Mouse (Mus musculus) ES-CJ7 (cell line): ENCODE measurements around the gene Itprip.

Source experiments
- DNase-seq: peaks from one replicate; pipeline ENCODE4 v3.0.0; 2011; ENCODE audit warnings: low read depth, low spot score

The Itprip gene

DNA sequence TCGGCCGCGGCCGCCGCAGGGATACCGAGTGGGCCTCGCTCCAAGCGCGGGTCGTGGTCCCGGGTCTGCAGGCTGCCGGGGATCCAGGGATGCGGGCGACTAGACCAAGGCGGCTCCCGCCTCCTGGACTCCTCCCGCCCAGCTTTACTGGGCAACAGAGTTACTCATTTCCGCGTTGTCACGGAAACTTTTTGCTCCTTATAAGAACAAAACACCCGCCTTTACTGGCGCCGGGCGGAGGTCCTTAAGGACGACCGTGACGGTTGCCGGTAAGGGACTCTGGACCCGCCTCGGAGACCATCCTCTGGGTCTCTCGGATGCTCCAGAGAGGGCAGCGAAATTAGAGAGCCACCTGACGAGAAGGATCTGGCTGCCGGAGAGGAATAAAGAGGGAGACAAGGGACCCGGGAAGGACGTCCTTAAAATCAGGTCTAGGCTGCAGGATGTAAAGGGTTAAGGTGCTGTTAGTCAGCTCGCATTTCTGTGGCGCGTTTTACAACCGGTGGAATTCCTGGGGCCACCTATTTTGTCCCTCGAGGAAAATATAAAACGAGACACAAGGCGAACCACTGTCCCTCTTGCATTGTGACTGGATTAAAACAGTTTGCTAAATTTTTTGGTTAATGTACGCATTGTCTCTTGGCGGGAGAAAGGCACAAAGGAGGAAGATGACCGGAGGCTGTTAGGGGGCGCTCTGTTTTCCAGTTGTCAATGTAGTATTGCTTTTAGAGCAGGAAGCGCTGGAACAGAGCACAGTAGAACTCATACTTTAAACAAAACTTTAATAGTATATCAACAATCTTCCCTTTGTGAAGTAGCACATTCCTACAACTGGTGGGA, at the start of gene Itprip, which contains the start of gene Cfap43:
Itprip (minus strand) TSS at position 174 of the 840 bp plus-strand sequence.
Cfap43 (minus strand) TSS at position 162 of the 840 bp plus-strand sequence.
- DNase-seq = peak; percentile 59

DNA sequence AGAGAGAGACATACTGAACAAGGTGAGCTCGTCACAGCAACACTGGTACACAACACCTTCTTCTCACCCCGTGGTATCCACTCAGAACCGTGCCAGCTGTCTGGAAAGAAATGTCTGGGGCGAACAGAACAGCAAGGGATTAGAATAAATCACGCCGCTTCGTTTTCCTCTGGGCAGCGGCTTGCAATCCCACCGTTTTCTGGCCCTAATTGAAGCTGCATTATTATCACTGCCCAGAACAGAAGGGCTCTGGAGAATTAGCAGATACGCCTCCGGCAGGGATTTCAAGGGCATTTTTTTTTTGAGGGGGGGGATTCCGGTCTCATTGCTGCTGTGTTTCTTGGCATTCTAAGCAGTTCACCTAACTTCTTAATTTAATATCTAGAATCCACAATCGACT, 39.1 kb upstream of the Itprip start:
- DNase-seq = no peak

GRCm38 (mm10) chr19:47953169-47953568, 34.1 kb upstream of the Itprip start:
- no peak for DNase-seq

DNA sequence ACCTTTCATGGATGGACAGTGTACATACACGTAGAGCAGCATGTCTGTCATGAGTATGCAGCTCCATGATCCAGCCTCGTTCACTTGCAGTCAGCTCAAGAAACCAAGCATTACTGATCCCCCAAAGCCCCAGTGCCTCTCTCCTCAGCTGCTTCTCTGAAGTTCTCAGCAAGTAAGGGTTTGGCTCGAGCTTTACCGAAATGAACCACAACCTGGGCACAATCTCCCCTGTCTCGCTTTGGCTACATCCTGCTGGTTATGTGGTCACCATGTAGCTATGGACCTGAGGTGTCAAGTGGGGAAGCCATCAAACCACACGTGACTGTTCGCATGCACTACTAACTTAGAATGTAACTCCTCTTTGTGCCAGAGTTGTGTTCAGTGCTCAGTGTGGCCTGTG, 31.8 kb upstream of the Itprip start:
- no peak for DNase-seq

GRCm38 (mm10) chr19:47946821-47947465, 27.8 kb upstream of the Itprip start:
- DNase-seq = no peak

DNA sequence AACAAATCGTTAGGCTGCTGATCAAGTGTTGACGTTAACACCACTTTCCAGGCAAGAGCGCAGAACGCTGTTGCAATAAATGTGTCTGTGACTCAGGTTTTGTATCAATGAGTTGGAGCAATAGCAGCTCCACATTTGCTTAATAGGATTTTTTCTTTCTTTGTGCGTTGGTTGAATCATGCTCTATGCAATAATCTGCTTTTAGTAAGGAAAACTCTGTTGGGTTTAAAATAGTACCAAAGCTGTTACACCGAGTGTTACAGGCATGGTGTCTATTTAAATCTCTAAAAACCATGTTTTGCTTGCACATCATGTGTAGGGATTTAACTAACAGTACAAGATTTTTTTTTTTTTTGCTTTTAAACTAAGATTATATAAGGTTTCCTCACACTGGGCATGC, 20.3 kb upstream of the Itprip start:
- DNase-seq = no peak

DNA sequence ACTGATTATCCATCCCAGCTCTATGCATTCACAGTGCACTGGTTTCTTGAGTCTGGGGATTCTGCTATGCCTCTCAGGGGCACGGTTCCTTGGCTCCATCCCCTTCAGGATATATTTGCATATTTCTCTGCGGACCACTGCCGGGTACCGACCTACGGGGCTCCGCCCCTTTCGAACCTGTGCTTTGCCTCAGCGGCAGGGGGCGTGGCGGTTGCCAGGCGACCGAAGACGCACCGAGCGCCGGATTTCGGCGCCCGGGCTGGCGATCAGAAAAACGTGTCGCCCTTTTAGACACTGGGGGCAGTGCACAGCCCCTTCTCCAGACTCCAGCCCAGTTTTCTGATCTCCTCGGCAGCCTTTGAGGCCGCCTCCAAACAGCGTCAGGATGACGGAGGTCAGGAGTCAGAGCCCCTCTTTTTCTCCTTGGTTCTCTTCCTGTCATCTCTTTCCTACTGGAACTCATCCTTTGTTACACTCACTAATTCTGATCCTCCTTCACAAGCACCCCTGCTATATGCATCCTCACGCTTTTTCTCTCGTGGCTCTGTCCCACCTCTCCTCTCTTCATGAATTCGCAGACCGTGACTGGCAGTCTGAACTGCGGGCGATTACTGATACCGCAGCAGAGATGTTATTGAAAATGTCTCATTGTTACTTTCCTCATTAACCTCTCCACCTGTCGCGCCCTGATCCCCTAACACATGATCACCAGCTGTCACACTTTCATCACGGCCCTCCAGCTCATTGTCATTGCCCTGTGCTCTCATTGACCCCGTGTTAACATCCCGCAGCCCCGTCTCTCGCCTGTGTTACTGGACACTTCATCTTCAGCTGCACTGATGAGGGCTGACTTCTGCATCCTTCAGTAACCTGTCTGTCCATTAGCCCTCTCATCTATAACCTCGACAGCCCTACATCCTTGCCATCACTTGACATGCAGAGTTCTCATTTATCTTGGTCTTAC, 18.6 kb upstream of the Itprip start, which contains the start of gene Cfap58:
Cfap58 (plus strand) TSS at position 233 of the 964 bp plus-strand sequence.
- DNase-seq = peak; percentile 86

- DNase-seq = no peak
Observed at GRCm38 (mm10) chr19:47936938-47937337, 17.8 kb upstream of the Itprip start.

- DNase-seq = no peak
Observed at GRCm38 (mm10) chr19:47936490-47936889, 17.4 kb upstream of the Itprip start.

DNA sequence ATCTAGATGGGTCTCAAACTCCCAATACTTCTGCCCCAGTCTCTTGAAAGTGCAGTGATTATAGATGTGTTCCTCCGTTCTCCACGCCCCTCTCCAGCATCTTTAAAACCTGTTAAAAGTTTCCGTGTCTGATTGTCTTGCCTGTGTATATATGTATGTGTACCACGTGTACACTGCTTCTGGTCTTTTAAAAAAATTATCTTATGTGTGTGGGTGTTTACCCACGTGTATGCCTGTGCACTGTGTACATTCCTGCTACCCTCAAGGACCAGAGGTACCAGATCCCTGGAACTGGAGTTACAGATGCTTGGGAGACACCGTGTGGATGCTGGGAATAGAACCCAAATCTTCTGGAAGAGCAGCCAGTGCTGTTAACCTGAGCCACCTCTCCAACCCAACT, 16.4 kb upstream of the Itprip start:
- DNase-seq = no peak

DNA sequence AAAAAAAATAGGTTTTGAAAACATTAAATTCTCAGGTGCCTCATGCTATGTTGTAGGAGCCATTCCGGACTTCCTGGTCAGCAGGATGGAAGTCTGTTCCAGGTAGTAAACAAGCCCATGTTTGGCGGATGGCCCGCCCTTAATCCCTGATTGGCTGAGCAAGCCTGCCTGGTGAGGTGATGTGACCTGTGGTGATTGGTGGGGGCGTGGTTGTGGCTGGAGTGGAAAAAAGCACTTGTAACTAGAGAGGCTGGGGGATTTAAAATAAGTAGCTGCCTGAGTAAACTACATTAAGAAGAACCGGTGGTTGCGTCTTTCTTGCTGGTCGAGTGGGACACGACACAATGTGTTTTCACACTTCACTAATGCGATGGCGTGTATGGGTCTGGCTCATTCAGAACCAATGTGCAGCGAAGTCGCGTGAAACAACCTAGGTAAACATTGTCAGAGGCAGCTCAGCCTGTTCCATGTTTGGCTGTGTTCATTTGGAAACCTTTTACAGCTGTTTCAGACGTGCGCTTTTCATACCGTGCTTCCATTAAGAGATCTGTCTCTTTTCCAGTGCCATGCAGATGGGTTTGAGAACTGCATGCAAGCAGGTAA, 15.6 kb upstream of the Itprip start:
- DNase-seq = peak; percentile 20

- no peak for DNase-seq
Observed at GRCm38 (mm10) chr19:47934146-47934545, 15.0 kb upstream of the Itprip start.

GRCm38 (mm10) chr19:47931982-47932638, 13.0 kb upstream of the Itprip start:
- peak; percentile 62 for DNase-seq

- DNase-seq = no peak
Observed at GRCm38 (mm10) chr19:47929043-47929442, 9.9 kb upstream of the Itprip start.

- no peak for DNase-seq
Observed at GRCm38 (mm10) chr19:47927032-47927431, 7.9 kb upstream of the Itprip start.

DNA sequence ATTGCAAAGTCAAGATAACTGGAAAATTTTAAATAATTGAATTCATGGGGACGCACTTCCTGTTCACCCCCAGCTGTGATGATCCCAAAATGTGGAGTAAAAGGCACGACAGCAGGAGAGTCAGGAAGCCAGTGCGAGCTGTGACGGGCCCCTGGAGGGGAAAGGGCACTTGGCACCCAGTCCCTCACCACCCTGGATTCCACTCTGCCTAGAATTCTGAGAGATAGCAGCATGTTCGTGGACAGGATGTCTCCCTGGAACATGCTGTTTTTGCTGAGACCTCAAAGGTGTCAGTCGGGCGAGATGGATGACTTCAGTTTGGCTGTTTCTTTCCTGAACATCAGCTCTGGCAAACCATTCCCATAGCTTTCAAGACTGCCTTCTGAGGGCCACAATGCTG, 6.7 kb upstream of the Itprip start:
- DNase-seq = no peak

GRCm38 (mm10) chr19:47919966-47920375, 872 bp upstream of the Itprip start:
- no peak for DNase-seq

DNA sequence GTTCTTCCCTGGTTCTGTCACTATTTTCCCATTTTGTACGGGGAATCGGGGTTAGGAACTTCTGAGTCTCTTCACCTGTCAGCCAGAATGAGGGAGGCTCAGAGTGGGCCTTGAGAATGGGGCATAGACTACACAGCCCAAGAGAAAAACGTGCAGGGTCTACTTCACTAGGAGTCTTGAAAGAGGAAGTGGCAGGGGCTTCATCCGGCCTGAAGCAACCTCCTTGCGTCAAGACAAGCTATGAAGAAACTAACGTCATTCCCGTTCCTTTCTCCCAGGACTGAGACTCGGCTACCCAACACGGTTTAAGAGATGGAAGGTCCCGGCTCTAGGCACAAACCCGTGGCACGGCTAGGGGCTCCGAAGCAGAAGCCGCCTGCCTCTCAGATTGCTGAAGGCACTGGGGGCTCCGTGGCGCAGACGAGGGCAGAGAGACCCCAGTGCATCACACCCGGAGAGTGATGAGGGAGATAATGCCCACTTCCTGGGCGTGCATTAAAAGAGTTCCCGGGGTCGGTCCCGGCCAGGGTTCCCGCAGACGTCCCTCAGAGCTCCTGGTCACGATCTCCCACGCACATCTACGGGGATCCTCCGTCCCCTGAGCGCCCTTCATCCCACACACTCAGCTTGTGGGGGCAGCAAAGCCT, 521 bp downstream of the Itprip start:
- peak; percentile 11 for DNase-seq

GRCm38 (mm10) chr19:47918016-47918415, 1.1 kb downstream of the Itprip start:
- no peak for DNase-seq

GRCm38 (mm10) chr19:47917396-47917795, 1.7 kb downstream of the Itprip start:
- no peak for DNase-seq
